Mouse (Mus musculus) layer of hippocampus, postnatal 36 days (tissue): Measurements from ENCODE around the gene Plac9a. TPM values are rescaled to one million over a fixed set of nuclear protein-coding genes. Genes with fewer than 3 reads are reported as not detected.
A peak's percentile ranks its signal among the peaks of the same experiment; 100 is the strongest.
"Not testable (repeated sequence)": the region's sequence is repeated elsewhere in the genome, so short reads cannot be mapped to it uniquely, and the experiment has no call there.

ENCODE experiments used
- DNase-seq, 2 experiments: peaks; one replicate each; pipeline ENCODE4 v3.0.0; 2022
- total RNA-seq, 2 experiments: library from RNA; stranded (reverse); gene quantifications; 2 replicates each; pipeline ENCODE4 v1.2.3; 2021

The Plac9a gene
- total RNA-seq = not detected

- not testable (repeated sequence) for DNase-seq
Observed at GRCm38 (mm10) chr14:25903000-25903399, at the start of gene Plac9a. Plac9a (minus strand) TSS chr14:25903100.

GRCm38 (mm10) chr14:25938004-25938403, 35.1 kb upstream of the Plac9a start, which contains the start of gene Cphx1:
Cphx1 (plus strand) TSS chr14:25938304.
- not testable (repeated sequence) for DNase-seq

- DNase-seq = not testable (repeated sequence)
Observed at GRCm38 (mm10) chr14:25936867-25937630, 34.1 kb upstream of the Plac9a start.

- DNase-seq = not testable (repeated sequence)
Observed at GRCm38 (mm10) chr14:25927562-25927881, 24.6 kb upstream of the Plac9a start, which contains the start of gene Tmem254a. Tmem254a (minus strand) TSS chr14:25927672.

- not testable (repeated sequence) for DNase-seq
Observed at GRCm38 (mm10) chr14:25926814-25927561, 24.1 kb upstream of the Plac9a start.

GRCm38 (mm10) chr14:25918427-25919170, 15.7 kb upstream of the Plac9a start:
- DNase-seq = not testable (repeated sequence)

- not testable (repeated sequence) for DNase-seq
Observed at GRCm38 (mm10) chr14:25908976-25909375, 6.1 kb upstream of the Plac9a start.

GRCm38 (mm10) chr14:25907272-25907671, 4.4 kb upstream of the Plac9a start:
- not testable (repeated sequence) for DNase-seq

GRCm38 (mm10) chr14:25905243-25905642, 2.3 kb upstream of the Plac9a start:
- DNase-seq = not testable (repeated sequence)

- DNase-seq = not testable (repeated sequence)
Observed at GRCm38 (mm10) chr14:25895686-25896085, 7.2 kb downstream of the Plac9a start.

GRCm38 (mm10) chr14:25894566-25894965, 8.3 kb downstream of the Plac9a start:
- DNase-seq = not testable (repeated sequence)

- not testable (repeated sequence) for DNase-seq
Observed at GRCm38 (mm10) chr14:25885886-25886285, 17.0 kb downstream of the Plac9a start.

GRCm38 (mm10) chr14:25881769-25882168, 21.1 kb downstream of the Plac9a start:
- not testable (repeated sequence) for DNase-seq

- DNase-seq = not testable (repeated sequence)
Observed at GRCm38 (mm10) chr14:25876640-25877039, 26.3 kb downstream of the Plac9a start.

GRCm38 (mm10) chr14:25872461-25873415, 30.2 kb downstream of the Plac9a start:
- DNase-seq = peak; percentile 54 to 59

- no peak for DNase-seq
Observed at GRCm38 (mm10) chr14:25869135-25869878, 33.6 kb downstream of the Plac9a start.

GRCm38 (mm10) chr14:25868706-25869105, 34.2 kb downstream of the Plac9a start:
- no peak for DNase-seq

- no peak for DNase-seq
Observed at GRCm38 (mm10) chr14:25867834-25868233, 35.1 kb downstream of the Plac9a start.

- no peak for DNase-seq
Observed at GRCm38 (mm10) chr14:25866832-25867231, 36.1 kb downstream of the Plac9a start.

- no peak for DNase-seq
Observed at GRCm38 (mm10) chr14:25866384-25866783, 36.5 kb downstream of the Plac9a start.

GRCm38 (mm10) chr14:25865251-25865650, 37.6 kb downstream of the Plac9a start:
- no peak for DNase-seq
